Mouse (Mus musculus): ENCODE results near the gene Klf5. TPM values are rescaled to one million over a fixed set of nuclear protein-coding genes. Genes with fewer than 3 reads are reported as not detected.

Gene Klf5
- total RNA-seq (2021) = 1 to 10 TPM in 1 of 2 experiments, under 1 TPM in 1; 0.45 to 1.4 TPM
- long read RNA-seq, experiment 1, partial matches to known transcripts = 1 of 1 reads
- long read RNA-seq, experiment 1, other reads (novel, unspliced or antisense) = 0 of 1 reads
- long read RNA-seq, experiment 2 = 0 reads

- DNase-seq = peak; percentile 93 to 95
Measured at GRCm38 (mm10) chr14:99298385-99299021, at the start of gene Klf5. Gene Klf5, plus strand, starts transcription at chr14:99298691.

GRCm38 (mm10) chr14:99262026-99262425 is 36.5 kb upstream of the Klf5 start:
- no peak for DNase-seq

GRCm38 (mm10) chr14:99263816-99264215 is 34.7 kb upstream of the Klf5 start:
- no peak for DNase-seq

- DNase-seq = no peak
Measured at GRCm38 (mm10) chr14:99265791-99266190, 32.7 kb upstream of the Klf5 start.

- no peak for DNase-seq
Measured at GRCm38 (mm10) chr14:99266749-99267148, 31.7 kb upstream of the Klf5 start.

GRCm38 (mm10) chr14:99274056-99274455 is 24.4 kb upstream of the Klf5 start:
- DNase-seq = no peak

- no peak for DNase-seq
Measured at GRCm38 (mm10) chr14:99275827-99276226, 22.7 kb upstream of the Klf5 start.

- DNase-seq = no peak
Measured at GRCm38 (mm10) chr14:99278312-99278711, 20.2 kb upstream of the Klf5 start.

- no peak for DNase-seq
Measured at GRCm38 (mm10) chr14:99278763-99279486, 19.6 kb upstream of the Klf5 start.

- DNase-seq = no peak
Measured at GRCm38 (mm10) chr14:99280399-99280798, 18.1 kb upstream of the Klf5 start.

GRCm38 (mm10) chr14:99280825-99281433 is 17.6 kb upstream of the Klf5 start:
- DNase-seq = no peak

GRCm38 (mm10) chr14:99285486-99285885 is 13.0 kb upstream of the Klf5 start:
- no peak for DNase-seq

GRCm38 (mm10) chr14:99292176-99292575 is 6.3 kb upstream of the Klf5 start:
- no peak for DNase-seq

- no peak for DNase-seq
Measured at GRCm38 (mm10) chr14:99294424-99294823, 4.1 kb upstream of the Klf5 start.

- no peak for DNase-seq
Measured at GRCm38 (mm10) chr14:99295606-99296341, 2.7 kb upstream of the Klf5 start.

GRCm38 (mm10) chr14:99299022-99299481 is 561 bp downstream of the Klf5 start:
- DNase-seq = peak; percentile 43 to 58

- DNase-seq = peak in 1 of 2 experiments; percentile 38
Measured at GRCm38 (mm10) chr14:99299701-99300191, 1.3 kb downstream of the Klf5 start.

- no peak for DNase-seq
Measured at GRCm38 (mm10) chr14:99301472-99301871, 3.0 kb downstream of the Klf5 start.

- no peak for DNase-seq
Measured at GRCm38 (mm10) chr14:99304387-99304786, 5.9 kb downstream of the Klf5 start.

GRCm38 (mm10) chr14:99304997-99305792 is 6.7 kb downstream of the Klf5 start:
- no peak for DNase-seq

GRCm38 (mm10) chr14:99306410-99306809 is 7.9 kb downstream of the Klf5 start:
- DNase-seq = no peak
